Mouse (Mus musculus): ENCODE results near the gene Fcrl6. TPM values are rescaled to one million over a fixed set of nuclear protein-coding genes. Genes with fewer than 3 reads are reported as not detected.

The Fcrl6 gene
- polyA plus RNA-seq, 1 experiment from 2014 or later, result not detected

DNA sequence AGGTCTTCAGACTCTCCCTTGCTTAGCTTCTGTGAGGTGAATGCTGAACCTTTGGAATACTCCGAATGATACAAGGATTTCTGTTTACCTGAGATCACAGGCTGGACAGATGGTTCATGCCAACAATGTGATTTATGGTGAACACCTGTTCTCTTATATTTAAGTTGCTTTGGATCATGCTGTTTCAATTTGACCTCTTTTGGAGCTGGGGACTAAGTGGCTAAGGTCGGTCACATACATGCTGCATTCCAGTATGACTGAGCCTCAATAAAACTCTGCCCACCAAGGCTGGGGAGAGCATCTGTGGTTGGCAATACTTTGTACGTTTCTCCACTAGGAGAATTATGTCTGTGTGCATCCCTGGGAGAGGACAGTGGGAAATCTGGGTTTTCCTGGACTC lies 21.7 kb upstream of the Fcrl6 start:
- Histone ChIP-seq H3K4me2 (ENCODE audit: low read length) (no peak overlapping the region), H3K4me3 (ENCODE audit: control insufficient read depth in 1 of 2, insufficient read depth in 1 of 2, low read depth in 1 of 2, low read length in 2 of 2) (no peak overlapping the region), H3K36me3 (ENCODE audit: control insufficient read depth, insufficient read depth, low read length) (no peaks in the 10 kb centered on the region), H3K4me1 (ENCODE audit: control insufficient read depth in 2 of 2, insufficient read depth in 2 of 2, low read length in 2 of 2) (no peaks in the 10 kb centered on the region), H3K27ac (replicated peaks in 1 of 2; ENCODE audit: control insufficient read depth in 1 of 2, insufficient read depth in 1 of 2, low read depth in 2 of 2, low read length in 2 of 2) (no peak overlapping the region), H3K9ac (ENCODE audit: low read length) (no peak overlapping the region), H3K27me3 (ENCODE audit: control insufficient read depth, insufficient read depth, low read length) (no peaks in the 10 kb centered on the region), H3K9me3 (ENCODE audit: control insufficient read depth, low read length) (peaks cover 7% of the 10 kb centered on the region; the same call in 1 of the 2 replicates)
- 77% methylated on average over 3 of the region's 3 CpGs for WGBS
- ATAC-seq (ENCODE audit: insufficient number of reproducible peaks, insufficient read depth, low FRiP score, low read depth), result no peak

DNA sequence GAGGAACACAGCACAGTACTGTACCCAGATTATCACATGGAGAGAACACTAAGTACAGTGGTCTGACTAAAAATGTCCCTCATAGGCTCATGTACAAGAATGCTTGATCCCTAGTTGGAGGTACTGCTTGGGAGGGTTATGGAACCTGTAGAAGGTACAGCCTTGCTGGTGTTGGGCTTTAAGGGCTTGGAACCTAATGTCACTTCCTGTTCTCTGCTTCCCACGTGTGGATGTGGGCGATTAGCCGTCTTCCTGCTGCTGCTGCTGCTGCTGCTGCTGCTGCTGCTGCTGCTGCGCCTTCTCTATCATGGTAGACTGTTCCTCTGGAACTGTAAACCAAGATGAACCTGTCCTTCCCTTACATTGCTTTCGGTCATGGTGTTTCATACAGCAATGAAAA lies 21.2 kb upstream of the Fcrl6 start:
- H3K36me3 ChIP-seq (ENCODE audit: control insufficient read depth, insufficient read depth, low read length), result no peaks in the 10 kb centered on the region
- no peaks in the 10 kb centered on the region for H3K4me1 ChIP-seq (ENCODE audit: control insufficient read depth in 2 of 2, insufficient read depth in 2 of 2, low read length in 2 of 2)
- no peak overlapping the region for H3K4me2 ChIP-seq (ENCODE audit: low read length)
- H3K27ac ChIP-seq (replicated peaks in 1 of 2; ENCODE audit: control insufficient read depth in 1 of 2, insufficient read depth in 1 of 2, low read depth in 2 of 2, low read length in 2 of 2), result no peak overlapping the region
- H3K9ac ChIP-seq (ENCODE audit: low read length), result no peak overlapping the region
- H3K4me3 ChIP-seq (ENCODE audit: control insufficient read depth in 1 of 2, insufficient read depth in 1 of 2, low read depth in 1 of 2, low read length in 2 of 2), result no peak overlapping the region
- ATAC-seq (ENCODE audit: insufficient number of reproducible peaks, insufficient read depth, low FRiP score, low read depth), result no peak
- WGBS, result 56% methylated on average over 5 of the region's 5 CpGs
- H3K9me3 ChIP-seq (ENCODE audit: control insufficient read depth, low read length), result peaks cover 7% of the 10 kb centered on the region; the same call in 1 of the 2 replicates
- H3K27me3 ChIP-seq (ENCODE audit: control insufficient read depth, insufficient read depth, low read length), result no peaks in the 10 kb centered on the region

DNA sequence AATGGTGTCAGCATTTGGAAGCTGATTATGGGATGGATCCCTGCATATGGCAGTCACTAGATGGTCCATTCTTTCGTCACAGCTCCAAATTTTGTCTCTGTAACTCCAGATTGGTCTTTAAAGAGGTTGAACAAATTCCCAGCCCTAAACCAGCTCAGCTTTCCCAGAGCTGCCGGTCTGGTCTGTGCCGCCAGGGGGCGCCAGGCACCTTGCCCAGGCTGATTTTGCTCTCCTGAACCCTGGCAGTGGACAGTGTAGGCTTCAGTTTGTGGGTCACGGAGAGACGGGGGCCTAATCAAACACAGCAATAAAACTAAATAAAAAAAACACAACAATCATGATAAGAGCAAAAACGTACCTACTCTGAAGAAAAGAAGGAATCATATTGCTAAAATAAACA lies 16.9 kb upstream of the Fcrl6 start:
- H3K4me1 ChIP-seq (ENCODE audit: control insufficient read depth in 2 of 2, insufficient read depth in 2 of 2, low read length in 2 of 2), result peaks cover 0 to 2% of the 10 kb centered on the region in 2 experiments; a peak in 1 of 4 replicates
- 14% methylated on average over 7 of the region's 7 CpGs for WGBS
- H3K27me3 ChIP-seq (ENCODE audit: control insufficient read depth, insufficient read depth, low read length), result no peaks in the 10 kb centered on the region
- ATAC-seq (ENCODE audit: insufficient number of reproducible peaks, insufficient read depth, low FRiP score, low read depth), result no peak
- H3K36me3 ChIP-seq (ENCODE audit: control insufficient read depth, insufficient read depth, low read length), result no peaks in the 10 kb centered on the region
- no peak overlapping the region for H3K9ac ChIP-seq (ENCODE audit: low read length)
- no peak overlapping the region for H3K4me2 ChIP-seq (ENCODE audit: low read length)
- H3K27ac ChIP-seq (replicated peaks in 1 of 2; ENCODE audit: control insufficient read depth in 1 of 2, insufficient read depth in 1 of 2, low read depth in 2 of 2, low read length in 2 of 2), result no peak overlapping the region
- no peak overlapping the region for H3K4me3 ChIP-seq (ENCODE audit: control insufficient read depth in 1 of 2, insufficient read depth in 1 of 2, low read depth in 1 of 2, low read length in 2 of 2)
- H3K9me3 ChIP-seq (ENCODE audit: control insufficient read depth, low read length), result no peaks in the 10 kb centered on the region

DNA sequence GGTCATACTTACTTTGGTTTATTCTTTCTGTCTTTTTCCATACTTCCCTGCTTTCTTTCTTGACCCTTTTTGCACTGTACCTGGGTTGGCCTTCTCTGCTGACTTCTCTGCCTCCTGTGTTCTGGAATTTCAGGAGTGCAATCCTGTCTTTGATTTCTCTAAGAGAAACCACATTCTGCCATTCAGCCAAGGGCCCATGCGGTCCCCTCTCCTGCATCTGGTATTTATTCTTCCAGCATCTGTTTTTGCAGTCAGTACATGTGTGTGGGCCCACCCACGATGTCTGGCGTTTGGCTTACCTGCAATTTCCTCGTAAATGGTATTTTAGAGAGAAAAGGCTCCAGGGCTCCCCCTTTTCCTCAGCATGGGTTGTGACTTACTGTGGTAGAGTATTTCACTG lies 15.8 kb upstream of the Fcrl6 start:
- WGBS, result 90% methylated on average over 4 of the region's 4 CpGs
- no peak overlapping the region for H3K4me2 ChIP-seq (ENCODE audit: low read length)

DNA sequence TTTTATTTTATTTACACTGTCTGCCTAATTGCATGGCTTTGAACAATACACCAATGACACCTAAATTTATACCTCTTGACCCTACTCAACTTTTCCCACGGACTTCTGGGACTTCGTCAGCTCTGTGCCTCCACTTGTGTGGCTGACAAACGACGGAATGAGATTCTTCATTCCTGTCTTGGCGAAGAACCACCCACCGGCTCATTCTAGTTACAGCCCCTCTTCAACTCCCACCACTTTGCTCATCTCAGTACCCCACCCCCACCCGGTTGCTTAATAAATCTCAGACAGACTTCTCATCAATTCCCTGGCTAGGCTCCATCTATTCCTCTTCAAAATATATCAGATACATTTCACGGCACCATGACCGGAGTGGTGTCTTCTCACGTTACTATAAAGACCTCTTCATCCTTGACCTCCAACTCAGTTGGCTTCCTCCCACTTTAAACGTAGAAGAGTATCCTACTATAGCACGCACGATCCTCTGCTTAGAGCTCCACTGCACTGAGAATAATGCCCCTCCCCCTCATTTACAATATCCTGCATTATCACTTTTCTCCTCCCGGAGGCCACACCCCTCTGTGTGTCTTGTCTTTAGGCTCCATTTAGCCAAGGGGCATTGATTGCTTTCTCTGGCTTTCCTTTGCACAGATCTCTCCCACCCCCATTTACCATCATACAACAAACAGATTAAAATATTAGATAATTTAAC lies 15.2 kb upstream of the Fcrl6 start:
- no peaks in the 10 kb centered on the region for H3K9me3 ChIP-seq (ENCODE audit: control insufficient read depth, low read length)
- H3K27ac ChIP-seq (replicated peaks in 1 of 2; ENCODE audit: control insufficient read depth in 1 of 2, insufficient read depth in 1 of 2, low read depth in 2 of 2, low read length in 2 of 2), result no peak overlapping the region
- no peak for ATAC-seq (ENCODE audit: insufficient number of reproducible peaks, insufficient read depth, low FRiP score, low read depth)
- H3K4me2 ChIP-seq (ENCODE audit: low read length), result peak overlapping the region; percentile 63
- H3K4me3 ChIP-seq (ENCODE audit: control insufficient read depth in 1 of 2, insufficient read depth in 1 of 2, low read depth in 1 of 2, low read length in 2 of 2), result 0 out of 4 replicates have a peak overlapping the region, but pooled peaks of 1 of the 2 experiments have one; percentile 31
- WGBS, result 38% methylated on average over 14 of the region's 14 CpGs
- H3K36me3 ChIP-seq (ENCODE audit: control insufficient read depth, insufficient read depth, low read length), result no peaks in the 10 kb centered on the region
- peaks cover 0 to 2% of the 10 kb centered on the region in 2 experiments; a peak in 1 of 4 replicates for H3K4me1 ChIP-seq (ENCODE audit: control insufficient read depth in 2 of 2, insufficient read depth in 2 of 2, low read length in 2 of 2)
- no peaks in the 10 kb centered on the region for H3K27me3 ChIP-seq (ENCODE audit: control insufficient read depth, insufficient read depth, low read length)
- no peak overlapping the region for H3K9ac ChIP-seq (ENCODE audit: low read length)

More for the DNA sequence above, 15.8 kb upstream of the Fcrl6 start:
- no peak overlapping the region for H3K27ac ChIP-seq (replicated peaks in 1 of 2; ENCODE audit: control insufficient read depth in 1 of 2, insufficient read depth in 1 of 2, low read depth in 2 of 2, low read length in 2 of 2)
- H3K9ac ChIP-seq (ENCODE audit: low read length), result no peak overlapping the region
- H3K4me3 ChIP-seq (ENCODE audit: control insufficient read depth in 1 of 2, insufficient read depth in 1 of 2, low read depth in 1 of 2, low read length in 2 of 2), result no peak overlapping the region
- H3K4me1 ChIP-seq (ENCODE audit: control insufficient read depth in 2 of 2, insufficient read depth in 2 of 2, low read length in 2 of 2), result peaks cover 0 to 2% of the 10 kb centered on the region in 2 experiments; a peak in 1 of 4 replicates
- H3K9me3 ChIP-seq (ENCODE audit: control insufficient read depth, low read length), result no peaks in the 10 kb centered on the region
- no peak for ATAC-seq (ENCODE audit: insufficient number of reproducible peaks, insufficient read depth, low FRiP score, low read depth)
- H3K36me3 ChIP-seq (ENCODE audit: control insufficient read depth, insufficient read depth, low read length), result no peaks in the 10 kb centered on the region
- no peaks in the 10 kb centered on the region for H3K27me3 ChIP-seq (ENCODE audit: control insufficient read depth, insufficient read depth, low read length)

DNA sequence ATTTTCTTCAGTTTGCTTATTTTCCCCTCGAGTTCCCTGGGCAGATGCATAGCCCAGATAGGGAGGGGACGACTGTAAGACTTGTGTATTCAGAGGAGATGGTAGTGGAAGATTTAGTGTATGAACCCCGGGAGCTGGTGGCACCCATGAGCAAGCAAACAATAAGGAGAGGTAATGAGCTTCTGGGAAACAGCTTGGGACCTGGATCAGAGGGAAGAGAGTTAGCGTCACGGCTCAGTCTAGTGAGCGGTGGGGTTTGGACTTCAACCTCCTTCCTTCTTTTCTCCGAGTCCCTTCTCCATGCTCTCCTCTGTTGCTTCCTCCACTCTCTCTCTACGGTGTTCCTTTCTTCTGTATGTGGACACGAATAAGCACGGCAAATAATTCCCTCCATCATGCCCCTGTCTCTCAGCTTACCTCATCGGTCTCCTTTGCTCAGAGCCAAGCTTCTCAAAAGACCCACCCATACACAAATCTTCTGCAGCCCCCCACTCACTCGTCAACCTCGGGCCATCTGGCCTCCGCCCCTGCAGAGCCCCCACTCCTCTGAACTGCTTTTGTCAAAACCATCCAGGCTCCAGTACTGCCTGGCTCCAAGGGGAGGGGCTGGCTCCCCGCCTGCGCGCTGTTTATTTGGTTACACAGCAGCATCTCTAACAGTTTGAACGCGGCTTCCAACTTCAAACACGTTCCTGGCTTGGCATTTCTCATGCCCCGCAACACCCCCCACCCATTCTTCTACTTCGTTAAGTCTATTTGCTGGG lies 14.4 kb upstream of the Fcrl6 start:
- Histone ChIP-seq H3K27ac (replicated peaks in 1 of 2; ENCODE audit: control insufficient read depth in 1 of 2, insufficient read depth in 1 of 2, low read depth in 2 of 2, low read length in 2 of 2) (no peak overlapping the region), H3K4me1 (ENCODE audit: control insufficient read depth in 2 of 2, insufficient read depth in 2 of 2, low read length in 2 of 2) (peaks cover 0 to 2% of the 10 kb centered on the region in 2 experiments; a peak in 1 of 4 replicates), H3K4me2 (ENCODE audit: low read length) (peak overlapping the region; percentile 63), H3K9ac (ENCODE audit: low read length) (peak overlapping the region; percentile 58), H3K4me3 (ENCODE audit: control insufficient read depth in 1 of 2, insufficient read depth in 1 of 2, low read depth in 1 of 2, low read length in 2 of 2) (peak overlapping the region; percentile 26 to 31), H3K9me3 (ENCODE audit: control insufficient read depth, low read length) (no peaks in the 10 kb centered on the region), H3K36me3 (ENCODE audit: control insufficient read depth, insufficient read depth, low read length) (no peaks in the 10 kb centered on the region), H3K27me3 (ENCODE audit: control insufficient read depth, insufficient read depth, low read length) (no peaks in the 10 kb centered on the region)
- whole genome bisulfite sequencing, result 14% methylated on average over 22 of the region's 22 CpGs
- no peak for ATAC-seq (ENCODE audit: insufficient number of reproducible peaks, insufficient read depth, low FRiP score, low read depth)

DNA sequence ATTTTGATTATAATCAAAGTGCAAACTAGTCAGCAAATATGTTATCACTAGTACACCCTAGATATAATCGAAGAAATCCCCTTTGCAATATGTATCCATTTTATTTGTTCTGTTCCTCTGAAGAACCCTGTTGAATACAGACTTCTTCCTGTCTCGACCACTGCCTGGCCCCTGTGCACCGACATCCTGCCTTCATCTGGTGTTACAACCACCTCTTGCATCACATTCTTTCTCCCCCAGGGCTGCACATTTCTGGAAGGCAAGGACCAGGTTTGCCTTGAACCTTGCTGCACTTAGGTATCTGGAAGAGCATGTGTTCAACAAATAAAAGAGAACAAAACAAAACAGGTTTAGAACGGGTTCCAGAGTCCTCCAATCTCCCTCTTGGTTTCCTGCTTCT lies 13.1 kb upstream of the Fcrl6 start:
- ATAC-seq (ENCODE audit: insufficient number of reproducible peaks, insufficient read depth, low FRiP score, low read depth), result no peak
- Histone ChIP-seq H3K36me3 (ENCODE audit: control insufficient read depth, insufficient read depth, low read length) (no peaks in the 10 kb centered on the region), H3K27ac (replicated peaks in 1 of 2; ENCODE audit: control insufficient read depth in 1 of 2, insufficient read depth in 1 of 2, low read depth in 2 of 2, low read length in 2 of 2) (no peak overlapping the region), H3K9me3 (ENCODE audit: control insufficient read depth, low read length) (no peaks in the 10 kb centered on the region), H3K9ac (ENCODE audit: low read length) (no peak overlapping the region), H3K4me2 (ENCODE audit: low read length) (no peak overlapping the region), H3K4me3 (ENCODE audit: control insufficient read depth in 1 of 2, insufficient read depth in 1 of 2, low read depth in 1 of 2, low read length in 2 of 2) (no peak overlapping the region), H3K27me3 (ENCODE audit: control insufficient read depth, insufficient read depth, low read length) (no peaks in the 10 kb centered on the region), H3K4me1 (ENCODE audit: control insufficient read depth in 2 of 2, insufficient read depth in 2 of 2, low read length in 2 of 2) (peaks cover 0 to 2% of the 10 kb centered on the region in 2 experiments; a peak in 1 of 4 replicates)
- WGBS, result 53% methylated on average over 4 of the region's 4 CpGs

Data from heart, embryonic 14.5 days (tissue).